Mouse (Mus musculus) small intestine, adult 2 months (tissue): ENCODE results near the gene Rhoc. TPM values are rescaled to one million over a fixed set of nuclear protein-coding genes. Genes with fewer than 3 reads are reported as not detected.

ENCODE experiments used
- H3K27ac ChIP-seq: fragments of 200-500 bp; 2 replicates; pipeline ENCODE4 v1.5.1; 2012; ENCODE audit warnings: low read depth, low read length, control low read depth, inconsistent platforms; ENCODE audit not compliant: insufficient read depth
- H3K27me3 ChIP-seq: fragments of 200-500 bp; 2 replicates; pipeline ENCODE4 v1.6.1; 2012; ENCODE audit warnings: mild to moderate bottlenecking, moderate library complexity, low read length, inconsistent platforms; ENCODE audit not compliant: control insufficient read depth, insufficient read depth
- H3K36me3 ChIP-seq: fragments of 200-500 bp; 2 replicates; pipeline ENCODE4 v1.6.1; 2012; ENCODE audit warnings: mild to moderate bottlenecking, low read length, control low read depth, inconsistent platforms; ENCODE audit not compliant: control insufficient read depth, insufficient read depth
- H3K4me1 ChIP-seq: fragments of 200-500 bp; 2 replicates; pipeline ENCODE4 v1.6.1; 2012; ENCODE audit warnings: low read length, inconsistent platforms, mixed read lengths; ENCODE audit not compliant: control insufficient read depth, insufficient read depth, insufficient read length
- H3K4me3 ChIP-seq: fragments of 200-500 bp; 2 replicates; pipeline ENCODE4 v1.5.1; 2012; ENCODE audit warnings: low read depth, mild to moderate bottlenecking, control low read depth, inconsistent platforms, low read length, moderate library complexity
- CTCF ChIP-seq: fragments of 200-500 bp; IDR thresholded peaks from 2 replicates; pipeline ENCODE4 v1.5.1; 2012; ENCODE audit warnings: low read depth, mild to moderate bottlenecking, control low read depth, inconsistent platforms, low read length, moderate library complexity, mixed read lengths; ENCODE audit not compliant: insufficient replicate concordance, insufficient read length; ENCODE audit errors: extremely low read depth
- POLR2A ChIP-seq: fragments of 200-500 bp; IDR thresholded peaks from 2 replicates; pipeline ENCODE4 v1.6.1; 2012; ENCODE audit warnings: low read depth, mild to moderate bottlenecking, control low read depth, inconsistent platforms, low read length, moderate library complexity
- WGBS: fragments of 180-500 bp; shearing (Covaris S2); methylation state at CpG from one replicate; pipeline ENCODE4 v1.1.7; 2018; 5-methylcytosine and 5-hydroxymethylcytosine counted together
- polyA plus RNA-seq: library from polyadenylated mRNA; depleted of rRNA; stranded (reverse); fragments of >200 nt; gene quantifications from 2 replicates; pipeline ENCODE4 v1.2.3, GENCODE M21; 2012; rRNA removed

Rhoc gene
- polyA plus RNA-seq, 1 experiment, result 197 TPM

DNA sequence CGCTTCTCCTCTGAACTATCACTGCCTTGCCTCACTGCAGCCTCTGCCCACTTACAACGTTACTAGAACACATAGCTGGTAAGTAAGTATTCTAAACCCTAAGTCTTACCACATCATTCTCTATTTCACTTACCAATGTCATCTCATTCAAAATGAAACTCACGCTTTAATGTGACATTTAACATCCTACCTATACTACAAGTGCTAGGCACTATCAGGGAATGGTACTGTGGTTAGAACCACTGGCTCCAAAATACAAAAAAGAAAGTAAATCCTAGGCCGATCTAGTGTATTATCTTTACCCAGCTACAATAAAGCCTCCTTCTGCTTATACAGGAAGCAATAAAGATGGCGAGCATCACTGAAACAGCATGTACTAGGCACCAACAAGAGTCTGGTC, 52.9 kb downstream of the Rhoc start:
- WGBS, result 86% methylated on average over 5 of the region's 5 CpGs
- no peaks in the 10 kb centered on the region for H3K27me3 ChIP-seq
- peaks cover 57% of the 10 kb centered on the region for H3K36me3 ChIP-seq
- TF ChIP-seq POLR2A (no peak), CTCF (no peak)
- H3K4me3 ChIP-seq, result no peak overlapping the region
- no peak overlapping the region for H3K27ac ChIP-seq
- no peaks in the 10 kb centered on the region for H3K4me1 ChIP-seq

Other genes starting within 250 kb of the Rhoc start
- 8.3 and 17.1 TPM in 2 replicates for gene Slc16a1, start 149.7 kb upstream of the Rhoc start, polyA plus RNA-seq
- gene Ppm1j, start 7.3 kb upstream of the Rhoc start, polyA plus RNA-seq, result 35.1 and 45.3 TPM in 2 replicates
- gene Fam19a3, start 6.5 kb upstream of the Rhoc start, polyA plus RNA-seq, result 0.08 and 0.30 TPM in 2 replicates
- 34.9 and 46.1 TPM in 2 replicates for gene Mov10, start 30.2 kb downstream of the Rhoc start, polyA plus RNA-seq
- 1.8 and 4.6 TPM in 2 replicates for gene St7l, start 75.6 kb downstream of the Rhoc start, polyA plus RNA-seq
- 9.9 and 18.9 TPM in 2 replicates for gene Capza1, start 76.1 kb downstream of the Rhoc start, polyA plus RNA-seq
- gene Wnt2b, start 173.5 kb downstream of the Rhoc start, polyA plus RNA-seq, result 6.5 and 9.7 TPM in 2 replicates